Mouse (Mus musculus): ENCODE results near the gene Sema3e.

GRCm38 (mm10) chr5:14048660-14049059 is 23.6 kb downstream of the Sema3e start:
- TF ChIP-seq CTCF (IDR thresholded peaks at IDR 0.05; ENCODE audit: extremely low read depth, insufficient read depth, low read length) (no peak), POLR2A (IDR thresholded peaks at IDR 0.05; ENCODE audit: extremely low read depth, insufficient read depth, low read length) (no peak)

Measured in cortical plate, adult 2 months (tissue).